Comparison of ENCODE assay signal across 14 mouse cellular contexts in the genomic region with DNA sequence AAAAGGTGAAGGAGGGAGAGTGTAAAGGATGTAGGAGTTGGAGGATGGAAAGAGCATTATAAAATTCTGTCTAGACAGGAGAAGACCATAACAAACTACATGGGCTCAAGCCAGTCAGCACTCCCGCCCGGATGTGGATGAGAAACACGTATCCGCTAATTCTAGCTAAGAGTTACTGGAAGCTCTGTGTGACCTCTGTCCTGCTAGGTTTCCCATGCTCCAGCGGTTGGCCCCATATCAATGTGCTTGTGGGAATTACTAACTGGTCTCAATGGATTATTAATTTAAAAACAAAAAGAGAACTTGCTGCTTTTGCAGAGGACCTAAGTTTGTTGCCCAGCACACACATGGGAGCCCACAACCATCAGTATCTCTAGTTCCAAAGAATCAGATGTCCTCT.
"Had no signal": no experiment of that assay in that cellular context is flagged by ENCODE, and none has a peak within 500 bp of the region (broad histone marks: within the 10 kb centered on the region; RNA-seq: fewer than 3 reads in every experiment).

No protein-coding gene starts in this region.

- DNase-seq: lung, adult 18-20 months; lung, embryonic 14.5 days; lung, postnatal 14 days; lung, postnatal 36 days; right cerebral cortex, postnatal 14 days; spleen, adult 18-20 months; thymus, adult 18-20 months; thymus, postnatal 14 days; thymus, postnatal 36 days had no signal

- H3K4me2 ChIP-seq: lung, embryonic 14.5 days; midbrain, embryonic 13.5 days; neural tube, embryonic 12.5 days had no signal

- H3K4me3 ChIP-seq: megakaryocyte, embryonic 14.5 days; midbrain, embryonic 13.5 days; neural tube, embryonic 12.5 days had no signal

- H3K36me3 ChIP-seq: midbrain, embryonic 13.5 days; neural tube, embryonic 12.5 days had no signal

- ATAC-seq: midbrain, embryonic 13.5 days had no signal

- H3K4me1 ChIP-seq: megakaryocyte, embryonic 14.5 days had no signal

- H3K27me3 ChIP-seq: megakaryocyte, embryonic 14.5 days; midbrain, embryonic 13.5 days; neural tube, embryonic 12.5 days had no signal

- H3K27ac ChIP-seq: liver, embryonic 14.5 days; macrophage; midbrain, embryonic 13.5 days; neural tube, embryonic 12.5 days had no signal

- H3K9ac ChIP-seq: liver, embryonic 14.5 days; lung, embryonic 14.5 days; midbrain, embryonic 13.5 days; neural tube, embryonic 12.5 days had no signal

- H3K9me3 ChIP-seq: megakaryocyte, embryonic 14.5 days; midbrain, embryonic 13.5 days; neural tube, embryonic 12.5 days had no signal
